Mouse (Mus musculus): ENCODE data around the gene Tuba3b.

The Tuba3b gene

GRCm38 (mm10) chr6:145660943-145661342 lies 45.4 kb downstream of the Tuba3b start:
- DNase-seq (ENCODE audit: extremely low read depth, insufficient read length, low spot score), result no peak

DNA sequence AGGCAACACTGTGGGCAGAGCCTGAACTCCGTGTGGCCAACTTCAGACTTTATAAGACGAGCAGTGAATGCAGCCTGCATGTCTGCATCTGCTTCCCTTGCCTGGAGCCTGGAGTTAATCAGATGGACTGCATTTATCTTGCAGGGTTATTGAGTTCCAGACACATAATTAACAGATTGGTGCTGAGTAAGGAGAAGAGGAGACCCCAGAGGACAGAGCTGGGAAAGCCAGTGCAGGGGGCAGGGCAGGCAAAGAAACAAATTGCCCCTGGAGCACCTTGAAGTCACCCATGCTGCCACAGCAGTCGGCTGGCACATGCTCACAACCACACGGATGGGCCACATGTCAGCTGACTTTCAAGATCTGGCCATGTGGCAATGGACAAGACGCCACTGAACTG lies 48.7 kb downstream of the Tuba3b start:
- no peak for DNase-seq (ENCODE audit: extremely low read depth, insufficient read length, low spot score)

DNA sequence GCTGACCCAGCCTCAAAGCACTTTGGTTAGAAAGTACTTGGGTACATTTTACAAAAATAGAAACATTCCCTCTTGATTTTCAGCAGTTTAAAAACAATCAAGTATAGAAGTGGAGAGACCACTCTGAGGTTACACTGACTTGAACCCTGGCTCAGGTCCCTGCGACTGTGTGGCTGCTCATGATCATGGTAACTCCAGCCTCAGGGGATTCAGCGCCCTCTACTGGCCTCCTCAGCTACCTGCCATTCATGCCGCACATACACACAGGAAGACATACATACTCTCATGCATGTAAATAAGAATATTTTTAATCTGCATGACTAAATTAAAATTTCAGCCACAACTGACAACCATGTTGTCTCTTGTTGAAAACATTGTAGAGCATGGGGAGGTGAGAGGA lies 50.2 kb downstream of the Tuba3b start:
- DNase-seq (ENCODE audit: extremely low read depth, insufficient read length, low spot score), result no peak

DNA sequence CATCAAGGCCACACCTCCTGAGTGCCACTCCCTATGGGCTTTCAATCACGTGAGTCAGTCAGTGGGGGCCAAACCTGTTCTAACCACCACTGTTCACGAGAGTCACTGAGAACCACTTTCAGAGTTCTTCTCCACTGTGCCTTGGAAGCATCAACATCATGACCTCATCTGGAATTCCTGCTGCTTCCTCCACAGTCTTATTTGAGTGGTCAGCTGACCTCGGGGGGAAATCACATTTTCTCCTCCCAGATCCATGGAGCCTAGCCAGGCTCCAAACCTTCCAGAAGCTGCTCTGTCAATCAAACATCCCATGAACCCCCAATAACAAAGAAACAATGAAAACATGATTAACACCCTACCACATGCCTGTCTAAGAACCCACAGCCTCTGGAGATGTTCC lies 52.1 kb downstream of the Tuba3b start:
- no peak for DNase-seq (ENCODE audit: extremely low read depth, insufficient read length, low spot score)

DNA sequence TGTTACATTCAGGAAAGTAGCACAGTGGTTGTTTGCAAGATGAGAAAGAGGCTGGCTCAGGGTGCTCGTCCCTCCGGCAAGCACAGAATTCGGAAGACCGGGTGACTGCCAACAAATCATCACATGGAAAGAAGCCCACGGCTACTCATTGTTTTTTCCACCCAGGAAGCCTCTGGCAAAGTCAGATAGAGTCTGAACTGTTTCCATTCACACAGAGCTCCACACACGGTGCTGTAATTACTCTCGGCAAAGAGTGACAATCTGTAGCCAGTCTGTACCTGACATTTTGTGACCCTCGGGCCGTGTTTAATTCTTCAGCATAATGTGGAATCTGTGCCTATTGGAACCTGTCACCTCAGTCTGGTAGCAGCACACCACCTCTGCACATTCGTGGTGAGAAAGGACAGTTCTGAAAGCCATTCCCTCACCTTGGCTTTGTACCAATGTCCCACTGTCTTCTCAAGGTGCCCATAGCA lies 54.1 kb downstream of the Tuba3b start:
- DNase-seq (ENCODE audit: extremely low read depth, insufficient read length, low spot score), result no peak

Data from 3134 (cell line).